Mouse (Mus musculus) activated CD4-positive, CD25-positive, alpha-beta regulatory T cell, adult 9 weeks (primary cell): ENCODE measurements around the gene Myog. TPM values are rescaled to one million over a fixed set of nuclear protein-coding genes. Genes with fewer than 3 reads are reported as not detected.

Experiments
- polyA plus RNA-seq: library from polyadenylated mRNA; unstranded; fragments of 100-300 nt; shearing (Covaris generic); gene quantifications from one replicate; pipeline ENCODE4 v1.2.1, GENCODE M21; 2017

Gene Myog
- not detected for polyA plus RNA-seq

GRCm38 (mm10) chr1:134289598-134290099 is at the start of gene Myog:
Gene Myog, plus strand, starts transcription at chr1:134289989.

DNA sequence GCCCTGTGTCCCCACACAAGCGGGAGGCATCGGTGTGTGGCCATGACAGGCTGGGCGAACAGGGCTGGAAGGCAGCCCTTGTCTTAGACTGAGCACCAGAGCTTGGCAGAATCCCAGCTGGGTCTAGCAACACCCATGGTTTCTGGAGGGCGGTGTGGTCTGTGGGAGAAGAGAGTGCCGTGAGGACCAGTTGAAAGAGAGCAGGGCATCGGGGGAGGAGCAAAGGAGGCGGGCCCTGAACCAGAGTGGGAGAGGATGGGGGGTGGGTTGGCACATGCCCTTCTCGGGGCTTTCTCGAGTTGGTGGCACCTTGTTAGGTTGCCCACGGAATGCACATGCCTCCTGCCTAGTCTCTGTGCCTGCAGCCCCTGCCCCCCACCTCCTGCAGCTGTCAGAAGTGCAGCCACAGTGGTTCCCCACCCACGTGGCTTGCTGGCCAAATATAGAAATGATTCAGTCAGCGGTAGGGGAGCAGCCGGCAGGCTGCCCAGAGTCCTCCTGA is 43.0 kb downstream of the Myog start, which contains the start of gene Ppfia4:
Gene Ppfia4 (minus strand): TSS at position 159 of the 502 bp plus-strand sequence.

Other genes with a start within 250 kb of the Myog start
- gene Btg2, start 210.9 kb upstream of the Myog start, polyA plus RNA-seq: 229 TPM
- not detected for gene Chit1, start 178.7 kb upstream of the Myog start, polyA plus RNA-seq
- gene Chil1, start 107.8 kb upstream of the Myog start, polyA plus RNA-seq: not detected
- not detected for gene Mybph, start 96.5 kb upstream of the Myog start, polyA plus RNA-seq
- not detected for gene Adora1, start 54.6 kb upstream of the Myog start, polyA plus RNA-seq
- 0.17 TPM for gene Ppfia4, start 42.9 kb downstream of the Myog start, polyA plus RNA-seq
- gene Tmem183a, start 72.0 kb downstream of the Myog start, polyA plus RNA-seq: 56.0 TPM
- not detected for gene 4933406M09Rik, start 96.0 kb downstream of the Myog start, polyA plus RNA-seq
- 26.4 TPM for gene Cyb5r1, start 115.6 kb downstream of the Myog start, polyA plus RNA-seq
- 35.4 TPM for gene Adipor1, start 125.4 kb downstream of the Myog start, polyA plus RNA-seq
- 17.4 TPM for gene Klhl12, start 165.5 kb downstream of the Myog start, polyA plus RNA-seq
- gene Rabif, start 204.7 kb downstream of the Myog start, polyA plus RNA-seq: 45.6 TPM